Mouse (Mus musculus): Measurements from ENCODE around the gene Eri2. TPM values are rescaled to one million over a fixed set of nuclear protein-coding genes. Genes with fewer than 3 reads are reported as not detected.

The Eri2 gene
- 22.1 and 26.9 TPM in 2 replicates for polyA plus RNA-seq (2011; ENCODE audit: insufficient read depth, insufficient read length, low read depth, missing spikeins)

- no peak for TF ChIP-seq CTCF (IDR thresholded peaks at IDR 0.05; ENCODE audit: low read depth, low read length)
- TF ChIP-seq POLR2A (IDR thresholded peaks at IDR 0.05; ENCODE audit: insufficient read depth, low read length): peak; percentile 7
- TF ChIP-seq EP300 (IDR thresholded peaks at IDR 0.05; ENCODE audit: insufficient read depth, low read depth, low read length): no peak
- H3K4me3 ChIP-seq (ENCODE audit: low read depth, low read length): peak within 1 kb of the TSS; percentile 93
- H3K27me3 ChIP-seq (ENCODE audit: control insufficient read depth, insufficient read depth, low read length, poor library complexity, severe bottlenecking): no peaks in the 10 kb centered on the region
- peaks cover 11% of the 10 kb centered on the region for H3K36me3 ChIP-seq (ENCODE audit: control insufficient read depth, insufficient read depth, low read length, poor library complexity, severe bottlenecking)
- peak within 1 kb of the TSS; percentile 89 for H3K9ac ChIP-seq (ENCODE audit: low read depth, poor library complexity, severe bottlenecking)
- H3K9me3 ChIP-seq (replicated peaks; ENCODE audit: control insufficient read depth, insufficient read depth, low read length, poor library complexity, severe bottlenecking): no peaks in the 10 kb centered on the region
- H3K4me1 ChIP-seq (ENCODE audit: control insufficient read depth, insufficient read depth, low read length): peaks cover 2% of the 10 kb centered on the region
- 0 out of 2 replicates have a peak within 1 kb of the TSS, but pooled peaks have one; percentile 4 for H3K27ac ChIP-seq (ENCODE audit: insufficient read depth, low read length)
These were observed at the start of gene Eri2, which contains the start of gene Rexo5 for GRCm38 (mm10) chr7:119793586-119794250. Eri2 (minus strand) TSS chr7:119794058. Rexo5 (plus strand) TSS chr7:119794006.

GRCm38 (mm10) chr7:119841820-119842449 lies 48.1 kb upstream of the Eri2 start:
- no peak overlapping the region for H3K4me3 ChIP-seq (ENCODE audit: low read depth, low read length)
- H3K9me3 ChIP-seq (replicated peaks; ENCODE audit: control insufficient read depth, insufficient read depth, low read length, poor library complexity, severe bottlenecking): no peaks in the 10 kb centered on the region
- no peaks in the 10 kb centered on the region for H3K27me3 ChIP-seq (ENCODE audit: control insufficient read depth, insufficient read depth, low read length, poor library complexity, severe bottlenecking)
- TF ChIP-seq POLR2A (IDR thresholded peaks at IDR 0.05; ENCODE audit: insufficient read depth, low read length): no peak
- no peak for TF ChIP-seq EP300 (IDR thresholded peaks at IDR 0.05; ENCODE audit: insufficient read depth, low read depth, low read length)
- no peak for TF ChIP-seq CTCF (IDR thresholded peaks at IDR 0.05; ENCODE audit: low read depth, low read length)
- H3K9ac ChIP-seq (ENCODE audit: low read depth, poor library complexity, severe bottlenecking): no peak overlapping the region
- H3K36me3 ChIP-seq (ENCODE audit: control insufficient read depth, insufficient read depth, low read length, poor library complexity, severe bottlenecking): no peaks in the 10 kb centered on the region; the same call in none of the 2 replicates
- no peak overlapping the region for H3K27ac ChIP-seq (ENCODE audit: insufficient read depth, low read length)
- no peaks in the 10 kb centered on the region for H3K4me1 ChIP-seq (ENCODE audit: control insufficient read depth, insufficient read depth, low read length)

GRCm38 (mm10) chr7:119835996-119836777 lies 42.3 kb upstream of the Eri2 start:
- no peaks in the 10 kb centered on the region; the same call in 1 of the 2 replicates for H3K36me3 ChIP-seq (ENCODE audit: control insufficient read depth, insufficient read depth, low read length, poor library complexity, severe bottlenecking)

GRCm38 (mm10) chr7:119835371-119835770 lies 41.5 kb upstream of the Eri2 start:
- TF ChIP-seq EP300 (IDR thresholded peaks at IDR 0.05; ENCODE audit: insufficient read depth, low read depth, low read length) (no peak), POLR2A (IDR thresholded peaks at IDR 0.05; ENCODE audit: insufficient read depth, low read length) (no peak), CTCF (IDR thresholded peaks at IDR 0.05; ENCODE audit: low read depth, low read length) (no peak)
- Histone ChIP-seq H3K9me3 (replicated peaks; ENCODE audit: control insufficient read depth, insufficient read depth, low read length, poor library complexity, severe bottlenecking) (no peaks in the 10 kb centered on the region), H3K4me3 (ENCODE audit: low read depth, low read length) (no peak overlapping the region), H3K36me3 (ENCODE audit: control insufficient read depth, insufficient read depth, low read length, poor library complexity, severe bottlenecking) (no peaks in the 10 kb centered on the region; the same call in 1 of the 2 replicates), H3K4me1 (ENCODE audit: control insufficient read depth, insufficient read depth, low read length) (no peaks in the 10 kb centered on the region), H3K27ac (ENCODE audit: insufficient read depth, low read length) (no peak overlapping the region), H3K27me3 (ENCODE audit: control insufficient read depth, insufficient read depth, low read length, poor library complexity, severe bottlenecking) (no peaks in the 10 kb centered on the region), H3K9ac (ENCODE audit: low read depth, poor library complexity, severe bottlenecking) (no peak overlapping the region)

More at GRCm38 (mm10) chr7:119835996-119836777, 42.3 kb upstream of the Eri2 start:
- Histone ChIP-seq H3K4me1 (ENCODE audit: control insufficient read depth, insufficient read depth, low read length) (no peaks in the 10 kb centered on the region), H3K9me3 (replicated peaks; ENCODE audit: control insufficient read depth, insufficient read depth, low read length, poor library complexity, severe bottlenecking) (no peaks in the 10 kb centered on the region), H3K27ac (ENCODE audit: insufficient read depth, low read length) (no peak overlapping the region), H3K9ac (ENCODE audit: low read depth, poor library complexity, severe bottlenecking) (no peak overlapping the region), H3K27me3 (ENCODE audit: control insufficient read depth, insufficient read depth, low read length, poor library complexity, severe bottlenecking) (no peaks in the 10 kb centered on the region), H3K4me3 (ENCODE audit: low read depth, low read length) (no peak overlapping the region)
- TF ChIP-seq CTCF (IDR thresholded peaks at IDR 0.05; ENCODE audit: low read depth, low read length) (no peak), EP300 (IDR thresholded peaks at IDR 0.05; ENCODE audit: insufficient read depth, low read depth, low read length) (no peak), POLR2A (IDR thresholded peaks at IDR 0.05; ENCODE audit: insufficient read depth, low read length) (no peak)

GRCm38 (mm10) chr7:119808723-119809122 lies 14.9 kb upstream of the Eri2 start:
- Histone ChIP-seq H3K27ac (ENCODE audit: insufficient read depth, low read length) (no peak overlapping the region), H3K36me3 (ENCODE audit: control insufficient read depth, insufficient read depth, low read length, poor library complexity, severe bottlenecking) (peaks cover 3% of the 10 kb centered on the region; the same call in 1 of the 2 replicates)
- TF ChIP-seq CTCF (IDR thresholded peaks at IDR 0.05; ENCODE audit: low read depth, low read length) (no peak), POLR2A (IDR thresholded peaks at IDR 0.05; ENCODE audit: insufficient read depth, low read length) (no peak), EP300 (IDR thresholded peaks at IDR 0.05; ENCODE audit: insufficient read depth, low read depth, low read length) (no peak)

More at GRCm38 (mm10) chr7:119808723-119809122, 14.9 kb upstream of the Eri2 start:
- Histone ChIP-seq H3K9me3 (replicated peaks; ENCODE audit: control insufficient read depth, insufficient read depth, low read length, poor library complexity, severe bottlenecking) (no peaks in the 10 kb centered on the region), H3K4me3 (ENCODE audit: low read depth, low read length) (no peak overlapping the region), H3K27me3 (ENCODE audit: control insufficient read depth, insufficient read depth, low read length, poor library complexity, severe bottlenecking) (no peaks in the 10 kb centered on the region), H3K4me1 (ENCODE audit: control insufficient read depth, insufficient read depth, low read length) (no peaks in the 10 kb centered on the region), H3K9ac (ENCODE audit: low read depth, poor library complexity, severe bottlenecking) (no peak overlapping the region)
